Mouse (Mus musculus) lung, adult 2 months (tissue): ENCODE measurements around the gene Bcl6b.

ENCODE experiments used
- CTCF ChIP-seq: fragments of 200-500 bp; IDR thresholded peaks from 2 replicates; pipeline ENCODE4 v1.5.1; 2011; ENCODE audit warnings: mild to moderate bottlenecking, low read length, control low read depth; ENCODE audit not compliant: insufficient read depth
- POLR2A ChIP-seq: fragments of 200-500 bp; IDR thresholded peaks from 2 replicates; pipeline ENCODE4 v1.6.1; 2011; ENCODE audit warnings: low read depth, mild to moderate bottlenecking, control low read depth, low read length, borderline replicate concordance; ENCODE audit errors: extremely low read depth

GRCm38 (mm10) chr11:70206801-70207200 is 22.8 kb downstream of the Bcl6b start:
- no peak for TF ChIP-seq CTCF
- TF ChIP-seq POLR2A, result no peak
